Mouse (Mus musculus) frontal cortex, adult (tissue): Measurements from ENCODE around the gene Utrn.

Experiments
- ATAC-seq: cut with Nextera tagmentation; 2 replicates; pipeline ENCODE4 v1.9.2; 2017; ENCODE audit warnings: mild to moderate bottlenecking, moderate library complexity, mixed read lengths; ENCODE audit not compliant: low TSS enrichment

The Utrn gene

DNA sequence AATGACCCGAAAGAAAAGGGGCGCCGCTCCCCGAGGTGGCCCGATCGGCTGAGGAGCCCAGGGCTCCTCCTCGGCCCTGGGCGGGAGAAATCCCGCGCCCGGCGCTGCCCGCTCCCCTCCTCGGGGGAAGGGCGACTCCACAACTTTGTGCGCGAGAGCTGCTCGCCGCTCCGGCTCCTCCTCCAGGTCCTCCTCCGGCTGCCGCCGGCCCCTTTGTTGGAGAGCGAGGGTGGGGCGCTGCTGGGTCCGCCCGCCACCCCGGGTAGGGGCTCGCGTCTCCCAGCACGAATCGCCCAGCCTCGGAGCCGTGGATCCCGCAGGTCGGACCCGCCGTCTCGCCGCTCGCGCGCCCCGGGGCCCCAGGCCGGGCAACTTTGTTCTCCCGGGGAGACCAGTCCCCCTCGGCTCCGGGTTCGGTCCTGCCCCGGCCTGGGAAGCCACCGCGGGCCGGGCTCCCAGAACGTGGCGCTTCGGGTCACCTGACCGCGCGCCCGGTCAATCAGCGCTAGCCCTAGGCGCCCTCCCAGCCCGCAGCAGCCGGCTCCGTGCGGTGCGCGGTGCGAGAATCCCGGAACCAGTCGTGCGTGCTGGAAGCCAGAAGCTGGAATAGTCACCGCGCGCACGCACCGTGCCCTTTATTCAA, at the start of gene Utrn:
Gene Utrn (minus strand): TSS at position 337 of the 643 bp plus-strand sequence.
- ATAC-seq = peak; percentile 88

GRCm38 (mm10) chr10:12917626-12918025, 48.5 kb upstream of the Utrn start:
- no peak for ATAC-seq

DNA sequence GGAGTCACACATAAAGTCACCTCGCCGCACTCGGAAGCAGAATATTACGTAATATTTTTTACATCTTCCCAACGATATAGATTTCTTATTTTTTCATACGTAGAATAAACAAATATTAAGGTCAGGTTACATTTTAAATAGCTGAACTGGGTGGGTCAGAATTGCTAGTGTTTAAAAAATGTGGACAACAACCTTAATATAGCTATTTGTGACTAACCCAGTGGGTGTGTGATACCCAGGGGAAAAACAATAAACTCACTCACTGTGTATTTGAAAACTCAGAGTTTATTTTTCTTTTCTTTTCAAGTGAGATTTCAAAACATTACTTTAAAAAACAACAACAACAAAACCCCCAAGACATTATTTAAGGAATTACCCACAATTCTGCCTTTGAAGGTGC, 47.2 kb upstream of the Utrn start:
- ATAC-seq = no peak

- no peak for ATAC-seq
Observed at GRCm38 (mm10) chr10:12915826-12916225, 46.7 kb upstream of the Utrn start.

- ATAC-seq = no peak
Observed at GRCm38 (mm10) chr10:12914203-12914602, 45.0 kb upstream of the Utrn start.

DNA sequence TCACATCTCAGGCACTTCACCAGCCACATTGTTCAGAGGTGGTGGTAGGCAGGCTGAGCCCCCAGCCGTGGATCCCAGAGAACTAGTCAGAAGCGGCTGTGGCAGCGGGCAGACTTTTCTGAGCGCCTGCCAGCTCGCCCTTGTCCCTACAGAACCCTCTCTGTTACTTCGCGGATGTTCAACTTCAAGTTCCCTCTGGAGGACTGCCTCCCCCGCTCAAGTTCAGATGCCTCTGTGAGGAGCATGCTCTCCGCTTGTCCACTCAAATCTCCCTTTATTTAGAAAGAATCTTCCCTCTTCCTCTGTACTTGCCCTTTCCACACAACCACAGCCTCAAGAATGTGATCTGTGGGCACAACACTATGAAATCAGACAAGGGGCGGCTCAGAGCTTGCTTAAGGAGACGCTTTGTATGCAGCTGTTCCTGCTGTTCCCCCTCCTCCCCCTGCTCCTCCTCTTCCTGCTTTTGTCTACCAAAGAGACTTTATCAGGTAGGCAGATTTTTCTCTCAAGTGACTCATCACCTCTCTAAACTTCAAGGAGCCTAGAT, 42.9 kb upstream of the Utrn start:
- ATAC-seq = peak; percentile 66

DNA sequence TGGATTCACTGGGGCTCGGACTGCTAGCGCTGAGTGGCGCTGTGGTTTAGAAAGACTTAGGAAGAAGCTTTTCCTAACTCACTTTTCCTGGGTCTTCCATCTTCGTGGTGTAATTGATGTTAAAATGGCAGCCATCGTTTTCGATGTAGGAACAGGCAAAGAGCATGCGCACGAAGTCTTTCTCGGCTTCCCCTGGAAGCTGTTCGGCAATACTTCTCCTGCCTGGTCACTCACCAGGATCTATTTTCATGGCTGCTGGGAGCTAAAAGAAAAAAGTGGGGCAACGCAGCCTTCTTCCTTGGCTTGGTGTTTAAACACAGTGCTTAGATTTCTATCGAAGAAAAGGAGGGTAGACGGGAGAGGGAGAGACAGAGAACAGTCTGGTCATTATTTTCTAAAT, 42.3 kb upstream of the Utrn start:
- peak; percentile 67 for ATAC-seq

GRCm38 (mm10) chr10:12909891-12910290, 40.7 kb upstream of the Utrn start:
- ATAC-seq = no peak

GRCm38 (mm10) chr10:12909179-12909578, 40.0 kb upstream of the Utrn start:
- ATAC-seq = no peak

DNA sequence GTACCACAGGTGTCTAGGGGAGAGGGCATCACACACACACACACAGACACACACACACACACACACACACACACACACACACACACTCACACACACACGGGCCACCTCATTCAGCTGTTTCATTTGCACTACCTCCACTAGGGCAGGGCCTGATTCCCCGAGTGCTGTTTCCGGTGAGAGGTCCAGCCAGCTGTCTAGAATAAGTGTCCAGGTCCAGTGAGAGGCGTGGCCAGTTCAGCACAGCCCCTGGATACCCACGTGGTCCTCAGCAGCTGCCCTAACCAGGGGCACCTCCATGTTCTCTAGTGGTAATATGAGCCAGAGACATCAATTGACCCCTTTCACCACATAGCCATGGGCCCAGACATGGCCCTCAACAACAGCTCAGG, 35.0 kb upstream of the Utrn start:
- ATAC-seq = no peak

- no peak for ATAC-seq
Observed at GRCm38 (mm10) chr10:12903440-12904139, 34.4 kb upstream of the Utrn start.

- ATAC-seq = no peak
Observed at GRCm38 (mm10) chr10:12899901-12900300, 30.7 kb upstream of the Utrn start.

- ATAC-seq = no peak
Observed at GRCm38 (mm10) chr10:12893339-12893738, 24.2 kb upstream of the Utrn start.

GRCm38 (mm10) chr10:12888373-12888772, 19.2 kb upstream of the Utrn start:
- ATAC-seq = peak; percentile 69; the same call in 1 of the 2 replicates

- ATAC-seq = no peak
Observed at GRCm38 (mm10) chr10:12887792-12888191, 18.6 kb upstream of the Utrn start.

GRCm38 (mm10) chr10:12884308-12884948, 15.3 kb upstream of the Utrn start:
- no peak for ATAC-seq

DNA sequence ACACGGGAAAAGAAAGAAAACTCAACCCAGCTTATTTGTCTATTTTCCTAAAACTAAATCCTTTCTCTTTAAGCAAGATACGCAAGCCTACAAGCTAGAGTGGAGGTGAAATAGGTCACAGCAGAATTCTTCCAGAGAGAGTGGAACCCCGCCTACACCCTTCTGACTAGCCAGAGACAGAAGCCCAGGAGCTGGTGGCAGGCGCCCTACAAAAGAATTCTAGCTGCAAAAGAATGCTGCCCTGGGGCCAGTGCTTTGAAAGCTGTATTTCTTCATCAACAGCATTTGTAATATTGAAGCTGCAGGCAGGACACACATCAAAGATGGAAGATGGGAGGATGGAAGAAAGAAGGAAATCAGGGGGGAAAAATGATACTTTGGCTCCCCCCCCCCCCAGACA, 12.7 kb upstream of the Utrn start:
- ATAC-seq = no peak

DNA sequence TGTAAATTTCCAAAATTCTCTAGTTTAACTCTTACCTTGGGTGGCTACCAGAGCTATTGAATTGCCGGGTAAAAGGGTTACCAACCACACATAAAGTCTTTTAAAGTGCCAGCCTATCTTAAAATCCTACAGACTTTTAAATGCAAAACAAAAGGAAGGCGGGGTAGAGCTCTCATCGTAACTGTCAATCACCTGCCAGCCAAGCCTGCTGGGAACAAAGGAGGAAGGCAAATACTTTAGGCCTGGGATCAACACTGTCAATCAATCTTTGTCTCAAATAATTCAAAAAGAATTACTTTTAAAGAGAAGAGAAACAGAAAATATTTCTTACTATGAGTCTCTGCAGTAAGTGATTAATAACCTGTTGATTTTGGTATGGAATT, 10.1 kb upstream of the Utrn start:
- ATAC-seq = no peak

GRCm38 (mm10) chr10:12878661-12879312, 9.6 kb upstream of the Utrn start:
- no peak for ATAC-seq

DNA sequence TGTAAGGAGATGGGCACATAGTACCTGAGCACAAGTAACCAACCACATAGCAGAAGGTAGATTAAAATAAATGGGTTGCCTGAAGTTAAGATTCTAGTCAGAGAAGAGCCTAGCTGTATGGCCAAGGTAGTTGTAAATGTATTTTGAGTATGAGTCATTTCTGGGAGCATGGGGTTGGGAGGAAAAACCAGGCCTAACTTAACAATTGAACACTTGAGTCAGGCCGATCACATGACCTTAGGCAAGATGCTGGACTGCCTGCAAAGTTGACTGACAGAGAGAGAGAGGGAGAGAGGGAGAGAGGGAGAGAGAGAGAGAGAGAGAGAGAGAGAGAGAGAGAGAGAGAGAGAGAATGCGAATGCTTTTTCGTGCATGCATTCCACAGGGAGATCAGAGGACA, 7.3 kb upstream of the Utrn start:
- ATAC-seq = no peak

GRCm38 (mm10) chr10:12875410-12875809, 6.2 kb upstream of the Utrn start:
- ATAC-seq = no peak

DNA sequence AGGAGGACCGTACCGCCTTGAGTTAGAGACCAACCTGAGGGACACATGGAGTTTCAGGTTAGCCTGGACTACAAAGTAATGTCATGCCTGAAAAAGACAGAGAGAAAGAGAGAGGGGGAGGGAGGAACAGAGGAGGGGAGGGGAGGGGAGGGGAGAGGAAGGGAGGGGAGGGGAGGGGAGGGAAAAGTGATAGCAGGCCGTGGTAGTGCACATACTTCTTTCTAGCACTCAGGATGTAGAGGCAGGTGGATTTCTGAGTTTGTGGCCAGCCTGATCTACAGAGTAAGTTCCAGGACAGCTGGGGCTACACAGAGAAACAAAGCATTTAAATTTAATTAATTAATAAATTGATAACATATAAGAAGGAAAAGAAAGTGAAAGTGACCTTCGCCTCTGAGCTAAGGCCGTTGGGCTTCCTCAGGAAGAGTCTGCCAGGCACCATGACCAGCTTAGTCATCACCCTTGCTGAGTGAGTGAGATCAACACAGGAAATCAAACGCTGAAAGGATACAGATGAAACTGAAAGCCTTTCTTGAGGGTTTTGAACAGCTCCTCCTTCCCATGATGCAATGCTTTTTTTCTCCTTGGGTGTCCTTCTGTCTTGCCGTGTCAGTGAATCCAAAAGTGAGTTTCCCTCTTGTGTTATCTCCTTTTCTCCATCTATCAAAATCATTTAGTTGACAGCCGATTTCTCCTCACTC, 5.6 kb upstream of the Utrn start:
- no peak for ATAC-seq
